Mouse (Mus musculus) thymus, adult 2 months (tissue): Measurements from ENCODE around the gene Dnajc16.

ENCODE experiments used
- CTCF ChIP-seq: fragments of 200-500 bp; IDR thresholded peaks from 2 replicates; pipeline ENCODE4 v1.5.1; 2012; ENCODE audit warnings: mild to moderate bottlenecking, control low read depth, low read length, moderate library complexity, borderline replicate concordance; ENCODE audit not compliant: control insufficient read depth, poor library complexity, insufficient read depth; ENCODE audit errors: extremely low read depth
- POLR2A ChIP-seq: fragments of 200-500 bp; IDR thresholded peaks from 2 replicates; pipeline ENCODE4 v1.6.1; 2012; ENCODE audit warnings: mild to moderate bottlenecking, low read length, control low read depth, moderate library complexity; ENCODE audit not compliant: control insufficient read depth, poor library complexity, insufficient read depth; ENCODE audit errors: extremely low read depth

GRCm38 (mm10) chr4:141827401-141827800 lies 36.7 kb upstream of the Dnajc16 start:
- TF ChIP-seq POLR2A, result no peak
- no peak for TF ChIP-seq CTCF
